Mouse (Mus musculus): ENCODE measurements around the gene Mavs. TPM values are rescaled to one million over a fixed set of nuclear protein-coding genes. Genes with fewer than 3 reads are reported as not detected.

The Mavs gene
- total RNA-seq (2021): 1 to 10 TPM; 4.4 to 4.9 TPM

GRCm38 (mm10) chr2:131233307-131234126 is at the start of gene Mavs:
Mavs (plus strand) TSS chr2:131234063.
- peak; percentile 93 to 98 for DNase-seq (ENCODE audit: extremely low spot score in 1 of 2, low spot score in 2 of 2)
- intact Hi-C loops (cut with DNase I): no loop called here

DNA sequence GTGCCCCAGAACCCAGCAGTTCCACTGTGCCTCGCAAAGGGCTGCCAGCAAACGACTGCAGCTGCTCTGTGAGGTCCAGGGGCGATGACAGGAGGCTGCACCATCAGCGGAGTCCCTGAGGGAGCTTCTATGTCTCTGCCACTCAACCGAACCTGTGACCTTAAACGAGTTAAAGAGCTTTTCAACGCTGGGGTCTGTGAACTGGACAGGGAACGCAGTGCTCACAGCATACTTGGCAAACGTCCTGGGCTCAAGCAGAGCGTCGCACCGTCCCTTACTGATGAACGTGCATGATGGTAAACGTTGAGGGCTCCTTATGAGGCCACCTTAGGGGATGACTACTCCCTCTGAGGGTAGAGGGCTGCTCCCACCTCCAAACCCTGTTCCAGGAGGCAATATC is 47.5 kb upstream of the Mavs start:
- no peak for DNase-seq (ENCODE audit: extremely low spot score in 1 of 2, low spot score in 2 of 2)
- intact Hi-C loops (cut with DNase I): no loop called here

DNA sequence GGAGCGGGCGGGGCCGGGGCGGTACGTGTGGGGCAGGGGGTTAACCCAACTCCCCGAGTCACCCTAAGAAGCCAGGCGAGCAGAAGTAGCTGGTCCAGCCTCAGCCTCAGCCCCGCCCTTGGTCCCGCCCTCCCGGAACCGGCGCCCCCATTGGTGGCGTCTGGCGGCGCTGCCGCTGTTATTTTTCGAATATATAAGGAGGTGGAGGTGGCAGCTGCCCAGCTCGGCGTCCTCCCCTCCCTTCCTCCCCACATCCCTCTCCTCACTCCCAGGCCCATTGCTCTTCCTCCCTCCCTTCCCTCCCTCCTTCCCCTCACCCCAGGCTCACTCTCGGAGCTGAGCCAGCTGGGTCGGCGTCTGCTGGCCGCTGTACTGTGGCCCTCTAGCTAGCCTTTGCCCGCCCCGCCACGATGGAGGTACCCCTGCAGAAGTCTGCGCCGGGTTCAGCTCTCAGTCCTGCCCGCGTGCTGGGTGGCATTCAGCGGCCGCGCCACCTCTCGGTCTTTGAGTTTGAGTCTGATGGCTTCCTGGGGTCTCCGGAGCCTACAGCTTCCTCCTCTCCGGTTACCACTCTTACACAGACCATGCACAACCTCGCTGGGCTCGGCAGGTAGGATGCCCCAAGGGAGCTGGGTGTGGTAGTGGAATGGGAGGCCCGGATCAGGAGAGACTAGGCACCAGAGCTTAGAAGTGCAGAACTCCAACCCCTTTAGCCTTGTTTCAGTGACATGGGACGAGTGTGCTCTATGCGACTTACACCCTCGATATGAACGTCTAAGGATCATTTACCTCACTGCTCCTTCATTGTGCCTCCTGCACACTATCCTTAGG is 46.9 kb upstream of the Mavs start, which contains the start of the genes Cdc25b and Spef1:
Cdc25b (plus strand) TSS at position 179 of the 831 bp plus-strand sequence.
Spef1 (minus strand) TSS at position 512 of the 831 bp plus-strand sequence.
- DNase-seq (ENCODE audit: extremely low spot score in 1 of 2, low spot score in 2 of 2): peak; percentile 59 to 91
- intact Hi-C loops (cut with DNase I): no loop called here

DNA sequence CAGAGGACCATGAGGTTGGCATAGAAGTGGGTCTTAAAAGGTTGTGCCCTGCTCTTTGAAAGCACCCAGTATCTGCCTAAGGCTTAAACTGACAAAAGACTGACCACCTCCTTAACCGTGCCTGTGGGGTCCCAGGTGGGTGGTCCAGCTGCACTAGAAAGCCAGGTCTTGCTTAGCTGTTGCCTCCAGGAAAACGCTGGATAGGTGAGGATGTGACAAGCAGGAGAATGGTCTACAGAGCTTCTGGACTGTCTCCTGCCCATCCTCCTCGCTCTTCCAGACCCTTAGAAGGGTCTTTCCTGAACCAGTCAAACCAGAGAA is 46.3 kb upstream of the Mavs start:
- no peak for DNase-seq (ENCODE audit: extremely low spot score in 1 of 2, low spot score in 2 of 2)
- intact Hi-C loops (cut with DNase I): no loop called here

GRCm38 (mm10) chr2:131188311-131188710 is 45.6 kb upstream of the Mavs start:
- DNase-seq (ENCODE audit: extremely low spot score in 1 of 2, low spot score in 2 of 2): no peak

DNA sequence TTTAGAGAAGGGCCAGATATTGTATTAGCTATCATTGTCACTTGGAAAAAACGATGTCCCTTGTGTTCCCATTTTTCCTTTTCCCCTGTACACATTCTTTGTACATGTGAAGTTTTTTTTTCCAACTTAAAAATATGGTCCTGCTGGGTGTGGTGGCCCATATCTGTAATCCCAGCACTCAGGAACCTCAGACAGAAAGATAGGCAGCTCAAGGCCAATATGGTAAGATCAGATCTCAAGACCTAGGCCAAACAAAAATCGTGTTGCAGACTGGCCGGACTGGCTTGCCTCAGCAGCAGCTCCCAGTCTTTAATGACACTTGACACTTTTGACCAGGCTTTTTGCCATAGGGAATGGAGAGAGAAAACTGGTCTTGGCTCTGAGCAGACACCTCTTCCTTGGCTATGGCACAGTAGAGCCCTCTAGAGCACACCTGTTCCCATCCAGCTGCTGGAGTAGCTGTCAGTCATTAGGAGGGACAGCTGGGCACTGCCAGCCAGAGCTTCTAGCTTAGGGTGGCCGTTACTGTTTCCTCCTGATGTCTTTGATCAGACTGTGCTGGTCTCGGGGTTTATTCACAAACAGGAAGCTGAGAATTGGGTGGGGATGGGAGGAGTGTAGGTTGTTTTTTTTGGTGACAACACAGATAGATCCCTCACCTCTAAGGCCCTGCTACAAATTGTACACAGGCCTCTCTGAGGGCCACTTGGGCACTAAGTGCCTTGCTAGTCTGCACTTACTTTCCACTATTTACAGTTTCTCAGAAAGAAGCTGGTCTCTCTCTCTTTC is 44.1 kb upstream of the Mavs start:
- intact Hi-C loops (cut with DNase I): no loop called here
- DNase-seq (ENCODE audit: extremely low spot score in 1 of 2, low spot score in 2 of 2): no peak

More at GRCm38 (mm10) chr2:131188311-131188710, 45.6 kb upstream of the Mavs start:
- intact Hi-C loops (cut with DNase I): no loop called here

DNA sequence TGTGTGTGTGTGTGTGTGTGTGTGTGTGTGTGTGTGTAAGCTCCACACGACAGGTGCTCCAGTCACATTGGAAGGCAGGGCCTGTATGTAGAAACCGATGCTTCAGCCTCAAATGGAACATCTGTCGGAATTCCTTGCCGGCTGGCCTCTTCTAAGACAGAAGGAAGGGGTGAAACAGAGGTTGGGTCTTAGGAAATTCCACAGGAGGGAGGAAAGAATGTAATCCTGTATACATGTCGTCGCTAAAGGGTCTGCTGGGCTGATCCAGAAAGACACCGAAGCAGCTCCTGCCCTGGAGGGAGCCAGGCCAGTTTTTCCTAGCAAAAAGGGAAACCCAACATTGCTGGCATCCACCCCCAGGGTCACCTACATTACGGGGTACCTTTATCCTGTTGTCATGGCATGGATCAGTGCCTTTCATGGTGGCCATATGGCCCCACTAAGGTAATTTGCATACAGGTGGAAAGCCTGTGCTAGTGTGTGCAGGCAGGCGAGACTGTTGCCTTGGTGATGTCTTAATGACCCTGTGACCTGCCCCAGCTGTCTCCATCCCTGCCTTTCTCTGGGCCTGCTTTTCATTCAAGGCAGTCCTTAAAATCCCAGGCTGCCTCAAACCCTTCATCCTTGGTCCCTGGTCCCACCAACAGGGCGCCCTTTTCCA is 43.4 kb upstream of the Mavs start:
- DNase-seq (ENCODE audit: extremely low spot score in 1 of 2, low spot score in 2 of 2): no peak
- intact Hi-C loops (cut with DNase I): no loop called here

- no peak for DNase-seq (ENCODE audit: extremely low spot score in 1 of 2, low spot score in 2 of 2)
- intact Hi-C loops (cut with DNase I): no loop called here
These were observed 42.9 kb upstream of the Mavs start for GRCm38 (mm10) chr2:131191005-131191390.

DNA sequence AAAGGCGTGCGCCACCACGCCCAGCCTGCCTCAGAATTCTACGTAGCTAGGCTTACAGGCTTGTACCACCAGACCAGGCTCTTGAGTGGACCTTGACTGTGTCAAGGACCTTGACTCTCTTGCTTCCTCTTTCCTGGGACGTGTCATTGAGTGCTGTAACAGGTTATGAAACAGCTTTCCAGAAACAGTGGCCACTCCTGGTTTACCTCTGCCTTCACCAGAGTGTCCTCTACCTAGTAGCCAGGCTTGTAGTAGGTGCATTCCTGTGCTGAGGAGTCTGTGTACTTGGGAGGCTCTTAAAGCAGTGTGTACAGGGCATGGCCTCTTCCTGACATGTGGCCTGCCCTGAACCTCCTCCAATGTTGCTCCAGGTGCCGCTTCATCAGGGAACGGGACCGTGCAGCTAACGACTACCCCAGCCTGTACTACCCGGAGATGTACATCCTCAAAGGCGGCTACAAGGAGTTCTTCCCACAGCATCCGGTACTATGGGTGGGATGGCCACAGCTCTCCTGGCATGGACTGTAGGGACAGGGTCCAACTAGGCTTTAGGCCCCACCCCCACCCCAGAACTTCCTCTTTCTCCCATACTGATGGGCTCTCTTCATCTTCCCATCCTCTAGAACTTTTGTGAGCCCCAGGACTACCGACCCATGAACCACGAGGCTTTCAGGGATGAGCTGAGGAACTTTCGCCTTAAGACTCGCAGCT is 37.1 kb upstream of the Mavs start:
- intact Hi-C loops (cut with DNase I): no loop called here
- DNase-seq (ENCODE audit: extremely low spot score in 1 of 2, low spot score in 2 of 2): no peak

GRCm38 (mm10) chr2:131200710-131201109 is 33.2 kb upstream of the Mavs start:
- DNase-seq (ENCODE audit: extremely low spot score in 1 of 2, low spot score in 2 of 2): no peak
- intact Hi-C loops (cut with DNase I): no loop called here

GRCm38 (mm10) chr2:131201262-131201661 is 32.6 kb upstream of the Mavs start:
- intact Hi-C loops (cut with DNase I): no loop called here
- no peak for DNase-seq (ENCODE audit: extremely low spot score in 1 of 2, low spot score in 2 of 2)

- DNase-seq (ENCODE audit: extremely low spot score in 1 of 2, low spot score in 2 of 2): no peak
- intact Hi-C loops (cut with DNase I): no loop called here
These were observed 29.9 kb upstream of the Mavs start for GRCm38 (mm10) chr2:131203816-131204409.

GRCm38 (mm10) chr2:131204410-131204981 is 29.4 kb upstream of the Mavs start:
- peak; percentile 54 to 95 for DNase-seq (ENCODE audit: extremely low spot score in 1 of 2, low spot score in 2 of 2)
- intact Hi-C loops (cut with DNase I): no loop called here

DNA sequence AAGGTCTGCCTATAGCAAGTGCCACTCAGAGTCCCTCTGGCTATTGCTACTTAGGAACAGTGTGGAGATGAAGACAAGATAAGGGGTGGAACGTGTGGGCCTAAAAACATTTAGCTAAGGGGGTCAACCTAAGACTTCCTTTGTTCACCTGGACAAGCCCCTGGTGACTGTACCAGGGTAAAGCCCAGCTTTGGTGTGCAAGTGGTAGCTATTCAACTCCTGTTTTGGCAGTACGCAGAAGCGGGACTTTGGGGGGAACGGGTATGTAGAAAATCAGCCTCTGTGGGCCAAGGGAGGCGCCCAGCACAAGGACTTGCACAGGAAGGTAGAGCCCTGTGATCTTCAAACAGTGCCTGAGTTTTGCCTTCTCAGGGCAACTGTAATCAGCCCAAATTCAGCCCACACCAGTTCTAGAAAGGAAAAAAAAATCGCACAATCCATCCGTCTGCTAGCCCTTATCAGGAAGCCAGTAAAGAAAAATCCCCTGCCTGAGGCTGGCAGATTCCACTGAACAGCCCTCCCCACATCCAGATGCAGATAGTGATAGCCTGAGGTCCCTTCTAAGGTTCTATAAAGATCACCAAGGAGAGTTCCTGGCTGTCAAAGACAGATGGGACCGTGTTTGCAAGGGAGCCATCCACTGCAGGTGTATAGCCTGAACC is 28.2 kb upstream of the Mavs start:
- no peak for DNase-seq (ENCODE audit: extremely low spot score in 1 of 2, low spot score in 2 of 2)
- intact Hi-C loops (cut with DNase I): no loop called here

DNA sequence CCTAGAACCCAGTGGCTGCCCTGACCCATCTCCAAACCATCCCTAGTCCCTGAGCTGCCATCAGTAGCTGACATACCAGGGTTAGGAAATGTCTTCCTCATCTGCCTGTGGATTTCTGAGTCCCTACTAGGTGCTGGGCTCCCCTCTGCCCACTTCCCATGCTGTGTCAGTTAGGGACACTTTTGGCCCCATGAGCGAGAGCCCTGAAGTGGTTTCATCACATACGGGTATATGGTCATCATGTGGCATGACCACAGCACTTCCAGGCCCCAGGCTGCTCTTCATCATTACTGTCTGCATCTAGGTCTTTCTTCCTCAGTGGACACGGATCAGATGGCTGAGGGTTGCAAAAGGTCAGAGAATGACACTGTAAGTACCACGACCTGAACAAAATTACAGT is 27.1 kb upstream of the Mavs start, which contains the start of gene Ap5s1:
Ap5s1 (plus strand) TSS at position 301 of the 400 bp plus-strand sequence.
- intact Hi-C loops (cut with DNase I): no loop called here
- no peak for DNase-seq (ENCODE audit: extremely low spot score in 1 of 2, low spot score in 2 of 2)

DNA sequence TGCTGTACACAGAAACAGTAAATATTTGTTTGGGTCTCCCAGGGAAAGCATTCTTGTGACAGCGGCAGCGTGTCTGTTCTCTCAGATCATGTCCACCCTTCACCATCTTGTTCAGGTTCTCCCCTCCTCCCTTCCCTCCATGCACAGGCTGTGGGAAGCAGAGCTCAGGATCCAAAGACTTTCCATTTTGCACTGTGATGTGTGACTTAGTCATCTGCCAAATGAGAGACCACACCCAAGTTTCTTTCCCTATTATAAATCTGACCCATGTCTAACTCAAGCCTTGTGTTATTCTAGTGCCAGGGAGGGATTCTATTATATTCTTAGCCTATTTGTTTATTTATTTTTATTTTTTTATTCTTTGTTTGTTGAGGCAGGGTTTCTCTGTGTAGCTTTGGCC is 25.5 kb upstream of the Mavs start:
- intact Hi-C loops (cut with DNase I): no loop called here
- no peak for DNase-seq (ENCODE audit: extremely low spot score in 1 of 2, low spot score in 2 of 2)
